Mouse (Mus musculus) ovary, postnatal 10 days (tissue): ENCODE results near the gene Grin1.

Experiments used
- DNase-seq: peaks from one replicate; pipeline ENCODE4 v3.0.0; 2022; ENCODE audit warnings: low spot score

The Grin1 gene

DNA sequence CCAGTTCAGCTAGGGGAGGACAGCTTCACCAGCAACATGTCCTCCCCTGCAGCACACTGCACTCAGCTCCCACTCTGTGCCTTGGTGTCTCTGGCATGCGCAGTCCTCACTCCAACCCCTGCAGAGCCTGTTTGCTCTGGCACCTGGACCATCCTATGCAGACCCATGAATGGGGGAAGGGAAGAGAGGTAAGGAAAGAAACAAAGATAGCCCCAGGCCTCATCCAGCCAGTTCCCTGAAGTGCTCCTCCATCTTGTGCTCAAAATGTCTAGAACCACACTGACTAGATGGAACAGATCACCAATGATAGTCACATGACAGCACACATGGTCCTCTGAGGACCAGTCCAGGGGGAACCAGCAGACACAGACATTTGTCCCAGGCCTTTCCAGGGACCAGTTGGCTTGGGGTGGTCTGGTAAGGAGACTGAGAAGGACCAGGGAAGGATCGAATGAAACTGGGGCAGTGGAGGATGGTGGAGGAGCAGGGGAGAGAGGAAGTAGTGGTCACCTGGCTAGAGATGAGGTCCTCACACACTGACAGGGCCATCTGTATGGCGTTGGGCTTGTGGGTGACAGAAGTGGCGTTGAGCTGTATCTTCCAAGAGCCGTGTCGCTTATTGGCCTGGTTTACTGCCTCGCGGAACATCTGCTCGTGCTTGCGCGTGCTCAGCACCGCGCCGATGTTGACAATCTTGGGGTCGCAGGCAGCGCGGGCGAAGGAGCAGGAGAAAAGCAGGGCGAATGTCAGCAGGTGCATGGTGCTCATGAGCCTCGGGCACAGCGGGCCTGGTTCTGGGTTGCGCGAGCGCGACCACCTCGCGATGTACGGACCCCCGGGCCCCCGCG, 644 bp downstream of the Grin1 start:
- DNase-seq: no peak

DNA sequence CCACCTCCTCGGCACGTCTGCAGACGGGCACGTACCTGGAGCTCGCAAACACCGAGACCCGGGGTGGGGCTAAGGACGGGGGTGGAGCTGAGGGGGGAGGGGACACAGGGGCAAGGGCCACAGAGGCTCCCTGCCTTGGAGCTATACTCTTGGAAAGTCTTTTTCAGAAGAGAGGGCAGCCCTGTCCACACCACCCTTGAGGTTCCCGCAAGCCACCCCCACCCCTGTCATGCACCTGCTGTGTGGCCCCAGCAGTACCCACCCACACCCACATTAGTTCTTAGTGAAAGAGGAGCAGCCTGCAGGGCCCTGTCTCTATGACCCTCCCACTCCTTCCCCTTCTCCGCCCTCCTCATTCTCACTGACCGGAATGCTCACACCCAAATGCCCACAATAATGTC, 7.5 kb downstream of the Grin1 start:
- no peak for DNase-seq

GRCm38 (mm10) chr2:25310969-25311368, 8.0 kb downstream of the Grin1 start:
- no peak for DNase-seq

GRCm38 (mm10) chr2:25310180-25310579, 8.8 kb downstream of the Grin1 start:
- no peak for DNase-seq

DNA sequence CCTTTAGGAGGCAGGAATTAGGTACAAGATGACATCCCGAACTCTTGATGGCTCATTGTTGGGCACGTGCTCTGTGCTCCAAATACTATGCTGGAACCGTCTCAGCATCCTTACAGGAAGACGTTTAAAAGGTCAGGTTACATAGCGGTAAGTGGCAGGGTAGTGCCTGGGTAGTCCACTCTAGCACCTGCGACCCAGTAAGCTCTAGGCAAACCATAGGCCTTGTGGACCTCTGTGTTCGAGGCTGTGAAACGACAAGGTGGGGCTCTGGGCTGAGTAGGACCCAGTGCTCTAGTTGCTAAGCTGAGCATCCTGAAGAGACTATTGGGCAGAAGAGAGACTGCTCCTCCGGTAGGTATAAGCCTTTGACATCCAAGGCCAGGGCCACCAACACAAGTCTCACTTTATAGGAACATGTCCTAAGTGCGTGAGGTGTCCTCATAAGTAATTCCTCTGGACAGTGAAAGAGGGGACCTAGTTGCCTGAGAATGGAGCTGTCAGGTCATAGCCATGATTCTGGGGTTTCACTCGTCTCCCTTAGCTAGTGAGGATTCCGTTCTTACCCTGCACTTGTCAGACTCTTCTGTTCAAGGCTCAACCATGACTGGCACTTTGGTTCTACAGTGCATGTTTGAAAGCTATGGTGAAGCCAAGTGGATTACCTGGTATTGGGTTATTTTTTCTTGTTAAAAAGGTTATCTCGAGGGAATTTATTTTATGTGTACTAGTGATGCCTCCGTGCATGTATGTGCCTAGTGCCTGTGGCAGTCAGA, 13.2 kb downstream of the Grin1 start:
- DNase-seq: no peak

GRCm38 (mm10) chr2:25304657-25305541, 14.1 kb downstream of the Grin1 start:
- DNase-seq: no peak

- DNase-seq: no peak
These were observed 14.9 kb downstream of the Grin1 start for GRCm38 (mm10) chr2:25303931-25304656.

DNA sequence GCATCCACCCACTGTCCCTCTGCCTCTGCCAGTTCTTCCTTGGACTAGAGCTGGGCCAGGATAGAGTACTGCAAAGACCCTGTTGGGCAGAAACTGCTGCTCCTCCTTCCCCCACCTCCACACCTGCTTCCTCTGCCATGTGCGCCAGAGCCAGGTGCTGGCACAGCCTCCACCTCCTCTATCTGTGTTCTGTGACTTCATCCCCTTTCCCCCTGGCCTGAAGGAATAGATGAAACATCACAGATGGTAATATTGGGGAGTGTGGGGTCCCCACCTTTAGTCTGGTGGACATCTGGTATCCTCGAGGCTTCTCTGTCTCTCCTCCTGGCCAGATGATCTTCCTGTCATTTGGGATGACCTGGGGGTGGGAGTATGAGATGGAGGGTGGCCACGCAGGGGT, 15.5 kb downstream of the Grin1 start:
- no peak for DNase-seq

GRCm38 (mm10) chr2:25298046-25298445, 20.9 kb downstream of the Grin1 start:
- DNase-seq: no peak

DNA sequence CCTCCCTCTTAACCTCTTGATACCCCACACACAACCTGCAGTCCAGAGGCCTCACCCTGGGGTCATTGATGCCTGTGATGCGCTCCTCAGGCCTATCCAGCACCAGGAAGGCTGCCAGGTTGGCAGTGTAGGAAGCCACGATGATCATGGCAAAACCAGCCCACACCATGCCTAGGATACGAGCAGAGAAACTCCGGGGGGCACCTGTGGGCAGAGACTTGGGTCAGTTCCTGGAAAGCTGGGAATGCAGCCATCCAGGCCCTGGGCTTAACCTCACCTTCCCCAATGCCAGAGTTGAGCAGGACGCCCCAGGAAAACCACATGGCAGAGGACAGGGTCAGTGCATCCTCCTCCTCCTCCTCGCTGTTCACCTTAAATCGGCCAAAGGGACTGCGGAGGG, 21.9 kb downstream of the Grin1 start:
- no peak for DNase-seq

DNA sequence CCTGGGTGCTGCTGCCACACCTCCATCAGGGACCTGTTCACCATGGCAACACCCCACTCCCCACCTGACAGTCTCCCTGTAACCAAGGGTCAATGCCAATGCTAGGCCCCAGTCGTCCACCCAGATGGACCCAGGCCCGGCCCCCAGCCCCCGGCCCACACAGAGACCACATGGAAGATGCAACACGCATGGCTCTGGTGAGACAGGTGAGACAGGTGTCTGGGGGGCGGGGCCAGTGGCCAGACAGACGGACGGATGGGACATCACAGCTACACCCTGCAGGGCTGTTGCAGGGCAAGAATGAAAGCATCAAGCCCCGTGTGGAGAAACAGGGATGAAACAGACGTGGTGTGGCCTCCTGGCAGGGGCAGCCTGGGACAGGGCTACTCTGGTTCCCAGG, 25.3 kb downstream of the Grin1 start:
- no peak for DNase-seq

DNA sequence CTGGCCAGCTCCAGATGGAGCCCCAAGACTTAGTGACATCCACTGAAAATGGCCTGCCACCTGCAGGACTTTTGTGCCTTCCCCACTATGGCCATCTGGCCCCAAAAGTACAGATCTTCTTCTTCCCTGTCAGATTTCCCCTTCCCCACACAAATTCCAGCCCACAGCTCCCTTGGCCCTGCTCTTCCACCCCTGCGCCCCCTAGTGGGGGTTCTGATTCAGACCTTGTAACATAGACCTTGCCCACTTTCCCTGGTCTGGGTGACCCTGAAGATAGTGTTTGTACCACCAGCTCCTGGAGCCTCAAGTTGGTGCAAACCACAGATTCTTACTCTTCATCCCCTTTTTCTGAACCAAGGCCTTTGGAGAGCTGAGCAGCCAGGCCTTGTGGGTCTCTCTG, 26.1 kb downstream of the Grin1 start:
- DNase-seq: no peak

DNA sequence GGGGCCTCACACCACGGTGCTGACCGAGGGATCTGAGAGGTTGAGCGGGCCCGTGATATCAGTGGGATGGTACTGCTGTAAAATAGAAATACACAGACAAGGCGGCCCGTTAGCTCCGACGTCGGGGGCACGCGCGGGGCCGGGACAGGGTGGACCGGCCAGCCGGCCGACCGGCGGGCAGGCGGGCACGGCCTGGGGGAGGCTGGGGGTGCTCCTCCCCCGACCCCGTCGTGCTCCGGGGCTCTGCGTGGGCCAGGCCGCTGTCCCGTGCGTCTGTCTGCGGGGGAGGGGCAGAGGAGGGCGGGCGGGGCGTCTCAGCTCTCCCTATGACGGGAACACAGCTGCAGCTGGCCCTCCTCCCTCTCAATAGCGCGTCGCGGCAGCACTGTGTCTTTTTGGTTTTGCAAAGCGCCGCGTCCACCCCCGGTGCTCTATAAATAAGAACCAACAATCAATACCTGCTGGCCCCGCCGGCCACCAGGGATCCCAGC, 26.9 kb downstream of the Grin1 start:
- DNase-seq: no peak

DNA sequence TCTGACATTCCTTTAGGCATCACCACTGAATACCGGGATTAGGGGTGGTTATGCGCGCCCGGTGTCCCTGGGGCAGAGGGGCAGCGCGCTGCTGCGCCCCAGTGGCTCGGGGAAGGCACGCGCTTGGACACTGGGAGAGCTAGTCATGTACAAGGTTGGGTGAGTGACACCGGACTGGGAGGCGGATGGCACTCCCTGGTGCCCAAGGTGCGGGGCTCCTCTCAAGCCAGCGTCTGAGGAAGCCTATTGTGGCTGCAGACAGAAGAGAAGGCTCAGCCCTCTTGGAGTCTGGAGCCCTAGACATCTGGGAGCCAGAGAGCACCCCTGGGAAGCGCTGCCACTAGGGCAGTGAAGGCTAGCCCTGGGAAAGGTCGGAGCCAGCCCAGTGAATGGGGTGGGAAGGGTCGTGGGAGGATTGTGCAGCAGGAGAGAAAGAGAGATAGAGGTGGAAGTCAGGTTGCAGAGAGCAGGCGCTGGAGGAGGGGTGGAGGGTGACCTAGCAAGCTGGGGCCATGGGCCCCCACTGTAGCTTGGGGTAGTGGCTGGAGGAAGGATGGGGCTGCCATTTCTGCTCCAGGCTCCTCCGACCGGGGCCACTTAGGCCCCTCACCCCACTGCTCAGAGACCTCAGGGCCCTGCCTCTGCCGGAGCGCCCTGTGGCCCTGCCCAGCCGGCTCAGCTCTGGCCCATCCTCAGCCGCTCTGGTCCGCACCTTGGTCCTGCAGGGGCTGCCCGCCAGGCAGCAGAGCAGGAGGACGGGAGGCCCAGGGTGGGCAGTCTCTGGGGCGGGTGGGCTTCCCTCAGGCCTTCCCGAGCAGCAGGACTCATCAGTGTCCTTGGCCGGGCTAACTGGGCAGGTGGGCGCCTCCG, 27.6 kb downstream of the Grin1 start:
- no peak for DNase-seq

DNA sequence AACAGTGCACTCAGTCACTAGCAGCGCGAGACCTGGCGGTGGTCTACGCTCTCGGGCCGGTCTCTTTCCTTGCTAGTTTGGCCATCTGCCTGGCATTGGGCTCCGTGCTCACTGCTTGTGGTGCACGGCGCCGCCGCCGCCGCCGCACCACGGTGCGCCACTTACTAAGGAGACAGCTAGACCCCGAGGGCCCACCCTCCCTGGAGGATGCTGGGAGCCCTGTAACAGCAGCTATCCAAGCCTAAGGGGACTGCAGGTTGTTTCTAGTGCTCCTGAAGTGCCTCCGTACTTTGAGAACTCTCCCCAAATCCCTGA, 28.2 kb downstream of the Grin1 start:
- DNase-seq: no peak

- DNase-seq: no peak
These were observed 28.7 kb downstream of the Grin1 start for GRCm38 (mm10) chr2:25290101-25290815.

DNA sequence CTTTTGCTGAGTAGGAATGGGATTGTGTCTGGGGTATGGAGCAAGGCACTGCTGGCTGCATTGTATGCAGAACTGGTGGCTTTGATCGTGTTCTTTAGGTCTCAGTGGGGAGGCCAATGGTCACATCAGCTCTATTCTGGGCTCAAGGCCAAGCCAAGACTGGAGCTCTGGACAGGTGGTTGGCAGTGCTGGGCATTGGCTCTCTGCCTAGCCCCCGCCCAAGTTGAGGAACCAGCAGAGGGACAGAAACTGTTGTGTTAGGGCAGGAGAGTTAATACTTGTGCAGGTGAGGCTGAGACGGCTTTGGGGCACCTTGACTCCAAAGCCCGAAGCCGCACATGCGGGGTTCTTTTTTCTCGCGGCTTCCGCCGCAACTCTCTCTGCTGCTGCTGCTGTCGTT, 29.3 kb downstream of the Grin1 start, which contains the start of gene Lrrc26:
Lrrc26 (plus strand) TSS at position 265 of the 400 bp plus-strand sequence.
- DNase-seq: no peak

GRCm38 (mm10) chr2:25288734-25289345, 30.1 kb downstream of the Grin1 start:
- no peak for DNase-seq

DNA sequence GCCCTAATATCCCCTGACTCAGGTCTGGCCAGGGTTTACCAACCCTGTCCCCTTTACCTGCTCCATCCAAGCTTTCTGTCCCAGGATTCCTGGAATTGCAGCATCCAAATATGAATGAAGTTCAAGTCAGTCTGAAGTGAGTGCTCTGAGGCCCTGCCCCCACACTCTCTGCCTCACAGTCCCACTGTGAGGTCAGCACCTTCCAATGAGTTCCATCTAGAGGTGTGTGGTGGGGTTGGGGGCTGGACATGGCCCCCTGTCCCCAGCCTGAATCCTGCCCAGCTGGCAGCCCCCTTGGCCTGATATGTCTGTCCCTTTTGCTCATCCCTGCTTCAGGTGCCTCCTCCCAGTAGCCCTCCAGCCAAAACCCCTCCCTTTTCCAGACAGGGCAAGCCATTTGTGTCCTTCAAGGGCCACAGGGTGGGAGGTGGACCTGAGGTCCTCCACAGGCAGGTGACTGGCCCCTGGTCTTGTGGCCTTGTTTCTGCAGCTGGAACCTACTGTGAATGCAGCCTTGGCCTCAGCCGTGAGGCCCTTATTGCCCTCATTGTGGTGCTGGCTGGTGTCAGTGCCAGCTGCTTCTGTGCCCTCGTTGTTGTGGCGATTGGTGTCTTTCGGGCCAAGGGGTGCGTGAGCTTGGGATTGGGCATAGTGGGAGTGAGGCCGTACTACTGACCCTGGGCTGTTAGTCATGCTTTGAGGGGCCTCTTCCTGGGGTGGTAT, 30.9 kb downstream of the Grin1 start, which contains the start of gene Tmem210:
Tmem210 (plus strand) TSS at position 219 of the 723 bp plus-strand sequence.
- DNase-seq: no peak
